Mouse (Mus musculus): Measurements from ENCODE around the gene Gm10428.

GRCm38 (mm10) chr11:62728276-62728675, 24.6 kb upstream of the Gm10428 start:
- TF ChIP-seq POLR2A (IDR thresholded peaks at IDR 0.05; ENCODE audit: insufficient read length, low read depth) (no peak), E2F4 (IDR thresholded peaks at IDR 0.05; ENCODE audit: insufficient read depth) (no peak), POLR2AphosphoS2 (IDR thresholded peaks at IDR 0.05; ENCODE audit: insufficient read length, low read depth) (no peak), MYOD1 (IDR thresholded peaks at IDR 0.05; ENCODE audit: control insufficient read depth in 1 of 3, insufficient read length in 2 of 3, low read depth in 2 of 3) (no peak), REST (IDR thresholded peaks at IDR 0.05; ENCODE audit: insufficient read depth, insufficient read length) (no peak), CEBPB (IDR thresholded peaks at IDR 0.05; ENCODE audit: insufficient read depth, poor library complexity, severe bottlenecking) (no peak), MAX (IDR thresholded peaks at IDR 0.05; ENCODE audit: low read depth) (no peak), MYOG (IDR thresholded peaks at IDR 0.05; ENCODE audit: control insufficient read depth in 1 of 3, insufficient read depth in 1 of 3, insufficient read length in 2 of 3, low read depth in 2 of 3) (no peak), TCF3 (IDR thresholded peaks at IDR 0.05; ENCODE audit: insufficient read length, low read depth) (no peak), SRF (IDR thresholded peaks at IDR 0.05; ENCODE audit: control insufficient read depth, insufficient read length, low read depth) (no peak), USF1 (IDR thresholded peaks at IDR 0.05; ENCODE audit: low read depth) (no peak), TCF12 (IDR thresholded peaks at IDR 0.05; ENCODE audit: insufficient read depth, poor library complexity, severe bottlenecking) (no peak)
